Mouse (Mus musculus): ENCODE measurements at regions not wholly inside any gene's neighbourhood (a gene's known extent, or its start where the extent isn't known, plus 50 kb on each side); places are given as distances from the start of the nearest gene placed in this dataset.

DNA sequence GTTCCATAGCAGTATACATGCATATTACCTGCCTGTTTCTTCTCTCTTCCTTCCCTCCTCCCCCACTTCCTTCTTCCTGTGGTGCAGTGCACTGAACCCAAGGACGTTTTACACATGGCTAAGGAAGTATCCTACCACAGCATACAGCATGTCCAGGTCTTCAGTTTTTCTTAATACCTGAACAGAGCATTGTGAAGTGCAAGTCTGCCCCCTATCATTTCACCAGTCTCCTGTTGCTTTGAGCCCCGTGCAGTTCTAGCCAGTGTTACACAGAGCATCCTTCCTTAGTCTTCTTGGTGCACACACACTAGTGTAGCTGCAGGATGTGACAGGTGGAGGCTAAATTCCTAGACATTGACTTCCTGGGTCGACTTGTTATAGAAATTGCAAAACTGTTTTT lies 53.7 kb upstream of the Foxb1 start:
- no peak for DNase-seq (ENCODE audit: low spot score in 2 of 2)

DNA sequence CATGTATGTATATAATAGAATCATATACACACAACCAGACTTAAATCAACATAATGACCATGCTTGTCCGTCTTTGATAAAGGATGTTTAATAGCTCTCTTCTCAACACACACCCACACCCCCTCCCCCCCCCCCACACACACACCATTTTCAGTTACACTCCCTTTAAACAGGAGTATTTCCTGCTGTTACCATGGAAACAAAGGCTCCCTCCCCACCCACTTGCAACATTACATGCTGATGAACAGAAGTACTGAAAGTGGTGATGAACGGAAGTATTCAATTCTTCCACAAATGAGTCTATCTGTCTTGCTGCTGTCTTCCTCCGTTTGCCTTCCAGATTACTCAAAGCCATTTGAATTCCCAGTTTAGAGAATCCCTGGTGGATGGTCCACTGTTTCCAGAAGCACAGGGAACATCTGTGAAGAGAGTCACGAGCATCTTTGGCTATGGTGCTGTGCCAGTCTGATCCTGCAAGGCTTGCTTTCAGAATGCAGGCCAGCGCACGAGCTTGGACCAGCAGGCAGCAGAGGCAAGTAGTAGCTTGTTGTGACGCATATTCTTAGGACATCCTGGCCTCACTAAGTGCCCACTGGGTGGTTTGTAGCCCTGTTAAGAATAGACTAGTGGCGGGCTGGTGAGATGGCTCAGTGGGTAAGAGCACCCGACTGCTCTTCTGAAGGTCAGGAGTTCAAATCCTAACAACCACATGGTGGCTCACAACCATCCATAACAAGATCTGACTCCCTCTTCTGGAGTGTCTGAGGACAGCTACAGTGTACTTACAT lies 62.6 kb upstream of the Foxb1 start:
- peak in 1 of 2 experiments; percentile 12 for DNase-seq (ENCODE audit: low spot score in 2 of 2)

DNA sequence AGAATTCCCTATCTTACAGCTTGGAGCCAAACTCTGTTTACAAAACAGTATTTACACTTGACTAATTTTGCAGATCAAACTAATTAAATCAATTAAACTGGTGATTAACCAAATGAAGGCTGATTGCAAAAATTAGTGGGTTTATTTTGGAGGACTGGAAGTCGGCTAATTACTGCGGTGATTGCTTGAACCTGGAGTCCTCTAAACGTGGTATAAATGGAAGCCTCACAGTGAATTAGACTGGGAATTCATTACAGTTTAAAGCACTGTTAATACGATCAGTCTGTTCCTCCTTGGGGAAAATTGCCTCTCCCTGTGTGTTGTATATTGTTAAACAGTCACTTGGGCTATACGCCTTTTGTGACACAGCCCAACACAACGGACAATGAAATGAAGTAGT lies 67.7 kb upstream of the Foxb1 start:
- no peak for DNase-seq (ENCODE audit: low spot score in 2 of 2)

DNA sequence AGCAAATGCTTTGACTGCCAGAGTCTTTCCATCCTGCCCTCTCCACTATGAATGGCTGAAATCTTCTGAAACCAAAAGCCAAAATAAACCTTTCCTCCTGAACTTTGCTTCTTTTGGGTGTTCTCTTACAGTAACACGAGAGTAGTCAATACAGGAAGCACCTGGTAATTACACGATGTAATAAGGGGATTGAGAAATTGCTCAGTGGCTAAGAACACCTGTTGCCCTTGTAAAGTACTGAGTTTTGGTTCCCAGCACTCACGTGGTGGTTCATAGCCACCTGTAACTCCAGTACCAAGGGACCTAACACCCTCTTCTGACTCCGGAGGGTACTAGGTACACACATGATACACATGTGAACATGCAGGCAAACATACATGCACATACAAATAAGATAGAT lies 74.7 kb upstream of the Foxb1 start:
- DNase-seq (ENCODE audit: low spot score in 2 of 2), result no peak

DNA sequence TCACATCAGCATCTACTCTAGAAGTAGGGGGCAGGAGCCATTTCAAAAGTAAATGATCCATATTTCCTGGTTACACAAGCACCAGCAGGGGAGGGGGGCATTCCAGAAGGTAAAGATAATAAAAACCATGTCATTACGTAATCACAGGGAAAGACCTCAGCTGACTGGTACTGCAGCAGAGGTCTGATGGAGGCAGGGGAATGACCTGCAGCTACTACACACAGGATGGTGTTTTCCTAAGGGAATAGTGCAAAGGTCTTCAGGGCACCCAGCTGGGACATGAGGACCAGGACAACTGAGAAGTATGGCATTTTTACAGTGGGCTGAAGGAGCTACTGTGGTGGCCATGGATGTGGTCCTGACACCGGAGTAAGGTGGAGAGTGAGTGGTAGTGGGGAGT lies 78.5 kb upstream of the Foxb1 start:
- no peak for DNase-seq (ENCODE audit: low spot score in 2 of 2)

DNA sequence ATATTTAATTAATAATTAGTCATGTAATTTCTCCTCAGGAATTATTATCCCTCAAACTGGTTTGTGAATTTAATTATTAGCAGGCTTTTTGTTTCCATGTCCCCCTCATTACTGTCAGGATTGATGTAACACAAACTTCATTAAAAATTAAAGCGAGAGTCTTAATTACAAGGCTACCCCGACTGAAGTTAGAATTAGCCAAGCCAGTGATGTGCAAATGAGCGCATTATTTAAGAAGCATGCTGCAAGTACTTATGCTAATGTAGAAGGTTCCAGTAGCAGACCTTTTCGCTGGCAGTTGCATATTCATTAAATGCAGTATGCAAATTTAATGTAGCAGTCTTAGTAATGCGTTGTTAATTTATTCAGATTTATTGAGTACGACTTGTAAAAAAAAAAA lies 84.0 kb upstream of the Foxb1 start:
- DNase-seq (ENCODE audit: low spot score in 2 of 2), result no peak

DNA sequence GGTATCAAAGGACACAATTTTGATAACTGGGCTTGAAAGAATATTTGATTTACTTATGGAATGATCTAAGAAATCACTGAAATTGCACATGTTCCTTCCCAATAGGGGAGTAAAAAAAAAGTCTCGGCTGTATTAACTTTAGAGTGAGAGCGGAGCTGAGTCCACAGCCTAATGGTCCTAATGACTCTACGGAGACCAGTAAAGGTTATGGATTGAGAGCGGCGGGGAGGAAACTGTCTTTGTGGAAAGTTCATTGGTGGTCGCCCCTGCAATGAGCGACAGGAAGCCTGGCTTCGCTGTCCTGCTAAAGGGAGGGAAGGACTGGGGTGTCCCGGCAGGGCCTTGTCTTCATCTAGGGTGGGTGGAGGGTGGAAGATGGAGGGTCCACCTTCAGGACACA lies 84.5 kb upstream of the Foxb1 start:
- no peak for DNase-seq (ENCODE audit: low spot score in 2 of 2)

DNA sequence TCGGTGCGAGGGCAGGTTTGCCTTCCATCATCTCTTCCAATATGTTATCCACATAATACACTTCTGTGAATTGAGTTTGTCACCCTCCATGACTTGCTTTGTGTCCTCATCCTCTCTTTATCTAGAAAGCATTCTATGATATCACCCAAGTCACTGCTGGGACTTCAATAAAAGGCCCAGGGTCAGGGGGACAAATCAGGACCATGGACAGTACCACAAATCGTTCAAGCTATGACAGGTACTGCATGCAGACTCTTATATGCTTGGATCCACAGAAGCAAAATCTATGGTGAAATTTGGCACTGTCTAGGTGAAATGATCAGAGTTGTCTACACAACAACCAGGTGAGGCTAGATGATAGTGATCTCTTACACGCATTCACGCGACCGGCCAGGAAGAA lies 95.9 kb upstream of the Foxb1 start:
- DNase-seq (ENCODE audit: low spot score in 2 of 2), result no peak

DNA sequence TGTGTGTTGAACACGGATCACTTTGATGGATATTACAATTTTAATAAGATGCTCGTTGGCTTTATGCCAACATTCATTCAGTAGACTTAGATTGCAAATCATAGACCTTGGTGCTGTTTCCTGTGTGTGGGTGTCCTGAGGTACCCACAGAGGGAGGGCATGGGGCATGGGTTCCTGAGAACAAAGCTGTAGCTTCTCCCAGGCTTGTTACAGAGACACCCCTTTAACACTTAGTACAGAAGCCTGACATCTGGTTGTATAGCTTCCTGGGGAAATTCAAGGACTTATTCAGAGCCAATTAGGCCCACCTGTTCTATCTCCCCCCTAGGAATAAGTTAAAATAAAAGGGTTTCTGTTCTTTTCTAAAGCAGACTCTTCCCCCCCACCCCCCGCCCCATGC lies 97.9 kb upstream of the Foxb1 start:
- DNase-seq (ENCODE audit: low spot score in 2 of 2), result no peak

DNA sequence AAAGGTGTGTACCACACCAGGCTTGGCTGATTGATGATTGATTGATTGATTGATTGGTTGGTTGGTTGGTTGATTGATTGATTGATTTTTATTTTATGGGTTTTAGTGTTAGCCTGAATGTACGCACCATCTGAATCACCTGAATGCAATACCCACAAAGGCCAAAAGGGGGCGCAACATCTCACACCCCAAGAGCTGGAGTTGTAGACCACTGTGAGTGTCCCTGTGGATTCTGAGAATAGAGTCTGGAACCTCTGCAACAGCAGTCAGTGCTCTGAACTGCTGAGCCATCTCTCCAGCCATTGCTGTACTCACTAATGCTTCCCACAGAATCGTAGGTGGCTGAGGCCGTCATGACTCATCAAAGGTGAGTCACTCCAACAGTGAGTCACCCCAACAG lies 109.4 kb upstream of the Foxb1 start:
- DNase-seq (ENCODE audit: low spot score in 2 of 2), result no peak

DNA sequence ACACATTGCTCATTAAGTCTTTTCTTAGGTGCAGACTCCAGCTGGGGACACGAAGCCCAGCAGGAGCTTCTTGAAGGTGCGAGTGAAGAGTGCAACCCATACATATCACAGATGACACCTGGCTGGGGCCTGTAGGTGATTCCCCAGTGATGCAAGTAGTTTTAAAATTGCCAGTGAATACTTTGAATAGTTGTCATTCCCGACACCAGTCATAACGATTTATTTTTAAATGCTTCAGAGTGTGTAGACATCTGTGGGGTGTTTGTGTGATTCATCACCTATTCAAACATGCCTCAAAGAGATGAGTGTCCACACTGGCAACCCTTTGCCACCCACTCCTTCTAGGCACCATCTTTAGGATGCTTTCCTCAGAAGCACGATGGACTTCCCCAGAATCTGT lies 102.9 kb upstream of the Bnip2 start:
- no peak for DNase-seq (ENCODE audit: low spot score in 2 of 2)

DNA sequence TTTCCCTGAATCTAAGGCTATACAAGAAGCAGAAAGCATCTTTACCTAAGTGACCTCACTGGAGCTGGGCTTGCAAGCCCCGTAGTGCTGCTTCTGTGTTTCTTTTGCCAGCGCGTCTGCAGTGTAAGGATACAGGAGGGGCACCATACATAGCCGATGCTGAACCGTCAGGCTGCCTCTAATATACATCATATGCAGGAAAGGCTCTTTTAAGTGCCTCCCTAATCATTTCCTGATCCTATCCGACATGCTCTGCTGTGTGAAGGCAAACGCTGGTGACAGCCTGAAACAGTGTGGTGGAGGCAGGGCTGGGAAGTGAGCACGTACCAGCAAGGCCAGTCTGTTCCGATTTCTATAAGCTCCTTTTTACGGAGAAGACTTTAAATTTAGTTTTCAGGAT lies 91.2 kb upstream of the Bnip2 start:
- no peak for DNase-seq (ENCODE audit: low spot score in 2 of 2)

DNA sequence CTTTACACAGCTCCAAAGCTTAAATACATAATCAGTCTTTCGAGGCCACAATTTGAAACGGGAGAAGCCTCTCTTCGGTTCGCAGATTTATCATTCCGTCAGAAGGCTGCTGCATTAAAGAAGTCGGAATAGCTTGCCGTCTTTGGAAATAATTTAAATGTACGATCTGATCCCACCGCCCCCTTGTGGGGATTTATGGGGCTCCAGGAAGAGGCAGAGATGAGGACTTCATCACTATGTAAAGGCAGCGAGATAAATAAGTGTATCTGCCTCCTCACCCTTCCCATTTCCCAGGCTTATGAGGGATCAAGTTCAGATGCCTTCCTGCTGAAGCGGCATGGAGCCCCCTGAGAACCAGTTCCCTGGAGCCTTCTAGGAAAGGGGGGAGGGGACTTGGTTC lies 89.9 kb upstream of the Bnip2 start:
- peak in 1 of 2 experiments; percentile 2 for DNase-seq (ENCODE audit: low spot score in 2 of 2)

DNA sequence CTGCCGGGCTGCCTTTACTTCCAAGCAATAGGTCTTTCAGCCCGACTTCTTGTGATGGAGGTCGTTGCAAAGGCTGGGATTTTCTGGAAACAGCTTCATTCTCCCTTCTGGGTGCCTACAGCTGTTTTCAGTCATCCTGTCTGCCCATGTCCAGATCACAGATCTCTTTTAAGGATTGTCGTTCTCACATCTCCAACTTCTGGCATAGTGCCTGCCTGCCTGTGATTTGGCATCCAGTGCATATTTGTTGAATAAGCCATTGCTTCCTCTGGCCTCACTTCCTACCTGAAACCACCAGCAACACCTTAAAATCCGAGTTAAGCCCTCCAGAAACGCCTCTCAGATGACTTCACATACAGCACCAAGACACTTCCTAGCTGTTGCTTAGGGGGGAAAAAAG lies 88.4 kb upstream of the Bnip2 start:
- DNase-seq (ENCODE audit: low spot score in 2 of 2), result no peak

DNA sequence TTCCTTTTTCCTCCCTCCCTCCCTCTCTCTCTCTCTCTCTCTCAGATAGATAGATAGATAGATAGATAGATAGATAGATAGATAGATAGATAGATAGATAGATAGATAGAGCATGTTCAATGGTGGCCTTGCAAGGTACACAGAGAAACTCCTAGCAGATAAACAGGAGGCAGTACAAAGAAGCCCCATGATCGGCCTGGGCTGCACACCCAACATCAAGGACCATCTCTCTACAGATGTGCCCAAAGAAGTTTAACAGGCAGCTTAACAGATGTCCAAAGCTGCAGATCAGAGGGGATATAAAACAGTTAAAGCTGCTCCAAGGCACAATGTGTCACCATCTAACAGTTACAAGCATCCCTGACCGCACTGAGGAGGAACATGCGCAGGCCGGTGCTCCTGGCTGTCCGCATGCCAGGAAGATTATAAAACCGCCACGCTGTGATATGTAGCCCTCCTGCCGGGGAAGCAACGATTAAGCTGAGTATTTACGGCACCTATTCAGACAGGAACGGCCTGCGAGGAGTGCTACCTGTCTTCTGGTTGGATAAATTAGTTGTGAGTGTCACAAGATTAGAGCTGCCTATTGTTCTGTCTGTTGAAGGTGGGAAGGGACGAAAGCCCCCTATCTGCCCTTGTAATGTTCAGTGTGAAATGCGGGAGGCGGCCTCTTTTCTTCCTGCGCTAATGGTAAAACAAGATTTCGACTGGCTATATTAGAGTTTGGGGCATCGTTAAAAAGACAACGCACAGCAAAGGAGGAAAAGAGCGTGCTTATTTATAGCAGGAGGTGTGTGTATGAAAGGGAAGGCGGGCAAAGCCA lies 81.9 kb upstream of the Bnip2 start:
- DNase-seq (ENCODE audit: low spot score in 2 of 2), result peak; percentile 4 to 5

DNA sequence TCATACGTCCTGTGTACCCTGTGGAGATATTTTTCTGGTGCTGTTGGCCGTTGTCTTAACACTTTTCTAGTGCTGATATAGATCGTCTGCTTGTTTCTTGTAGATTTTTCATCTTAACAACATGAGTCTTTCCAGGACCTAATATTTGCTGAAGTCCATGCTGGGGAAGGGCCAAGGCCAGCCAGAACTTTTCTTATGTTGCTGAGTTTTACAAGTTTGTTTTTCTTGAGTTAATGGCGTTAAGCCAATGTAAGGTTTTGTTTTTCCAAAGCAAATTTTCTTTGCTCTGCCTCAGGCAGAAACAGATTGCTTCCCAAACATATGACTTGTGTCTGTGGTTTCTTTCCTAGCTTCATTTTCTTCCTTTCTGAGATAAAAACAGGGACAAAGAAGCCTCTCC lies 78.6 kb upstream of the Bnip2 start:
- DNase-seq (ENCODE audit: low spot score in 2 of 2), result no peak

DNA sequence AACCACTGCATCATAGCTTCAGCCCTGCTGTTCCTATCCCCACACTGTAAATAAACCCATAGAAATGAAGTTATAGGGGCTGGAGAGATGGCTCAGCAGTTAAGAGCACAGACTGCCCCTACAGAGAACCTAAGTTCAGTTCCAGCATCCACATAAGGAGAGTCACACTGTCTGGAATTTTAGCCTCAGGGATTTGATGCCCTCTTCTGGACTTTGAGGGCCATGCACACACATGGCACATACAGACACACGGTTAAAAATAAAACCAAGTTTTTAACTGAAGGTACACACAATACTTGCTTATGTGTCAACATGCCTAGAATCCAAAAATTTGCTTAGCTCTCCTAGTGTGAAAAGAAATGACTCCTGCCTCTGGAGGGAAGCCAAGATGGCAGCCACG lies 61.1 kb upstream of the Bnip2 start:
- no peak for DNase-seq (ENCODE audit: low spot score in 2 of 2)

DNA sequence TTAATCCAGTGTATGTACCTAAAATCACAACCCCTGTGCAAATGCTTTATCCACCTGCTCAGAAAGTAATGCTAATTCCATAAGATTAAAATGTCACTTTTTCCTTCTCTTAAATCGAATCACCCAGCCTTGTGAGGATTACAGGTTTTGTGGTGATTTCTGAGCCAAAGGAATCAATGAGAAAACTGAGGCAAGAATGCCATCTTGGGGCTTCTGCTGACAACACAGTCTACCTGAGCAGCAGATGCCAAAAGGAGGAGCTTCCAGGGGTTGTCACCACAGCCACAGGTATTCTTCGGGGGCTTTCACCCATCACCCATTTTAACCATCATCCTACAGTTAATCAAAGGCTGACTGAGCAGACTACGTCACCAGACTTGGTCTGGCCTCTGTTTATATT lies 51.4 kb upstream of the Bnip2 start:
- DNase-seq (ENCODE audit: low spot score in 2 of 2), result no peak
